Mouse (Mus musculus): ENCODE data around the gene Zswim3.

DNA sequence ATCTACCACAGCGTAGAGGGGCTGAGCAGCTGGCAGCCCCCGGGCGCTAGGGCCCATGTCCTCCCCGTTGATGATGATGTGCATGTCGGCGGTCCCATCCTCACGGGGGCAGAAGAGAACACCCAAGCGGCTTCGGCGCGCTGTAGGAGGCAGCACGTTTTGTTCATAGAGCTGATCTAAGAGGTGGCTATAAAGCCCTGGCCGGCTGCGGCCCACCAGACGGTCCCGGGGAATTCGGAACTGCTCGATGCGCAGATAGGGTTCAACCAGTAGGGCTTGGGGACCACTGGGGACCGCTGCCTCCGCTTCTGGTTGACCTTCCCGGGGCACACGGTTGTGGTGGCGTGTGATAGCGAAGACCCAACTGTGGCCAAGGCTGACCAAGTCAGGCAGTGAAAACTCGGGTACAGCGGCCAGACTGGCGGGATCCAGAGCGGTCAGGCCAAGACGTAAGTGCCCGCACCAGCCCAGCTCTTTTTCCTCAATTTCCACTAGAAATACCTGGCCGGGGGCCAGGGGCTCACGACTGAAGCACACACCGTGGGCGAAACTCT is 27.9 kb downstream of the Zswim3 start, which contains the start of gene Ctsa:
- TF ChIP-seq CTCF (conservative IDR thresholded peaks at IDR 0.05; ENCODE audit: low read length) (0 out of 2 replicates have a peak, but pooled peaks have one; percentile 2), NANOG (IDR thresholded peaks at IDR 0.05; ENCODE audit: borderline replicate concordance, low read length) (no peak), POU5F1 (IDR thresholded peaks at IDR 0.05; ENCODE audit: borderline replicate concordance, low read length) (no peak)
